Mouse (Mus musculus): Measurements from ENCODE around the gene Cd177.

DNA sequence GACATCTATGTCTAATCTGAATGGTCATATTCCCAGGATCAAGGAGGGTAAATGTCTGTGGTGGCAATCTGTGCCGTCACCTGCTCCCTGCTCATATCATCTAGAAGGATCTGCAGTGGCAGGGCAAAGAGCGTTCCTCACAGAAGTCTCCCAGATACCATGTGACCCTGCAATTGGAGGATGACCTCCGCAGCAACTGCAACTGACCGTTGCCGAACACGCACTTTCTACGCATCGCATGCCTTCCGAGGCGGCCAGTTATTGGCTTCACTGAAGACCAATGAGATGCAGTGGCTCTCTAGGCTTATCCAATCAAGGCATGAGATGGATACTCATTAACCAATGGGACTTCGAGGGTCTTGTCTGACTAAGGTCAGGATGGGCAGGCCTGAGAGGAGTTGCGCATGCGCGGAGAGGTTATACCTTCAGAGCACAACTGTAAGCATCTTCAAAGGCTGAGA is 51.2 kb downstream of the Cd177 start, which contains the start of gene BC049730:
- TF ChIP-seq POLR2A (IDR thresholded peaks at IDR 0.05; ENCODE audit: control insufficient read depth, extremely low read depth, insufficient read depth, low read length, poor library complexity): no peak
- TF ChIP-seq CTCF (IDR thresholded peaks at IDR 0.05; ENCODE audit: borderline replicate concordance, control insufficient read depth, extremely low read depth, insufficient read depth, low read length, poor library complexity): no peak

All from thymus, adult 2 months (tissue).